Mouse (Mus musculus): ENCODE results near the gene Lyrm7.

- TF ChIP-seq CTCF (IDR thresholded peaks at IDR 0.05; ENCODE audit: extremely low read depth, insufficient read depth, insufficient read length, insufficient replicate concordance) (no peak), POLR2A (IDR thresholded peaks at IDR 0.05; ENCODE audit: low read depth, low read length) (no peak)
Measured at GRCm38 (mm10) chr11:54817449-54817848, 43.3 kb downstream of the Lyrm7 start.

All from spleen, adult 2 months (tissue).